Mouse (Mus musculus) MEL-GATA-1-ER (cell line): ENCODE data around the gene Rtl1.

Experiments
- DNase-seq: peaks from one replicate; pipeline ENCODE4 v3.0.0-alpha.2; 2012; ENCODE audit warnings: low read depth; ENCODE audit errors: extremely low read depth

Rtl1 gene

DNA sequence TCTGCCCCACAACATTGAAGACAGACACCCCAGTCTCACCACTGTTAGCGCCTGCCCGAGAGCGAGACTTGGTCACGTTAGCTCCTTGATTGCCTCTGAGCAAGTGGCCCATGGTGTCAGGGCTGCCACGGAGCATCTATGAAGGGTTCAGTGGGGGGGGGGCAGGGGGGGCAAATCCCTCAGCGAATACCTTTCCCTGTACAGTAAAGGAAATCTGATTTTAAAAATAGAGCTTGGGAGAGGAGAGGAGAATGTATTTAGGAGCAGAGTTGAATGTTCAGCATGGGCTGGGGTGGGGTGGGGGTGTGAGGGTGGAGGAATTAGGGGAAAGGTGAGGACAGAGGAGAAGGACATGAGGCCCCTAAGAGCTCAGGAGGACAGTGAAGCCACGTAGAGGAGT, at the start of gene Rtl1:
Gene Rtl1 (minus strand): TSS at position 101 of the 400 bp plus-strand sequence.
- no peak for DNase-seq

DNA sequence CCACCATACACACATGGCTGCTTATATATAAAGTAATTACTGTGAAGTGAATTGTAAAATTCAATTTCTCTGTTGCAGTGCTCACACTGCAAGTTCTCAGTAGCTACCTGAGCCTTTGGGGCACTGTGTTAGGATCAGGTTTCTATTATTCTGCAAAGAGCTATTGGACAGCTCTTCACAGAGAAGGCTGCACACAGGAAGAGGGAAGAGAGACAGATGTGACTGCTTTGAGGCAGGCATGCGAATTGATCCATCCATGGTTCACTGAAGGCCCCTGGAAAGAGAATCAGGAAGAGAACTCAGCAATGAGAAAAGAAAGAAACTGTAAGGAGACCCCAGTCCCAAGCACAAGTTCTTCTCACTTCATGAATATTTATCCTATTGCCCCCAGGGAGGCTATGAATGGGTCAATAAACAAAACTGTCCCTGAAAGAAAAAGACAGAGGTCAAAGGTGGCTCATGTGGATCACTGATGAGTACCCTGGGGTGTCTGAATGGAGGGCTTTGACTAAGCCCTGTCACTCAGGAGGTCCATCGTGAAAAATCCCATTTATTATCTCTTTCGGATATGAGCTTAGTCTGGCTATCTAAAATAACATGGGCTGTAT, 40.5 kb upstream of the Rtl1 start:
- DNase-seq: no peak

DNA sequence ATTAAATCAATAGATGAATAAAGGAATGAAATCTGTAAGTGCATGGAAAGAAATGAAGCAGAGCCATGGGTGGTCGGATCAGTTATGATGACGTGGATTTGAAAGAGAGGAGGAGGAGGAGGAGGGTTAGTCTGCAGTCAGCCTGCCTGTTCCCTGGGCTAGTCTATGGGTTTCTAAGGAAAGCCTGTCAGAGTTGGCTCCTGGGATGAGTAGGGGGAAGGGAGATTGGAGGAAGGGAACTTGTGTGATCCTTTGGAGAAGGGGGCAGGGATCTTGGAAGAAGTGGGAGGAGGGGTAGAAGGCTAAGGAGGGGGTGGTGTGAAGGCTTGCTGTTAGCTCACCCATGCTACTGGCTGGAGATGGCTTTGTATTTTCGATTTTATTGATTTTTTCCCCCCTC, 31.9 kb upstream of the Rtl1 start:
- no peak for DNase-seq

DNA sequence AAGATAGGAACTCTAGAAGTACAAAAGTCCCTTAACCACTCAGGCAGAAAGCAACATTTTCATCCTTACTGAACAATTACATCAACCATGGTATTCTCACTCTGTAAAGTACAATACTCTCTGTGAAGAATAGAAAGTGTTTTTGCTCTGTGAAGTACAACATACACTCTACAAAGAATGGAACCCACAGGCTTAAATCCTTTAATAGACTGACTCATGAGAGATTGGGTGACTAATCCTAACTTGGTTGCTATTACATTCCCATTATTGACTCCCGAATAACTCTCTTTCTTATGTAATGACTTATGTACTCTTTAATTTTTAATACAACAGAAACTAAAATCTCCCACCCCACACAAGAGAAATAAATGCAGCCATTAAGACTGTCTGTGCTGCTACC, 28.8 kb upstream of the Rtl1 start:
- no peak for DNase-seq

DNA sequence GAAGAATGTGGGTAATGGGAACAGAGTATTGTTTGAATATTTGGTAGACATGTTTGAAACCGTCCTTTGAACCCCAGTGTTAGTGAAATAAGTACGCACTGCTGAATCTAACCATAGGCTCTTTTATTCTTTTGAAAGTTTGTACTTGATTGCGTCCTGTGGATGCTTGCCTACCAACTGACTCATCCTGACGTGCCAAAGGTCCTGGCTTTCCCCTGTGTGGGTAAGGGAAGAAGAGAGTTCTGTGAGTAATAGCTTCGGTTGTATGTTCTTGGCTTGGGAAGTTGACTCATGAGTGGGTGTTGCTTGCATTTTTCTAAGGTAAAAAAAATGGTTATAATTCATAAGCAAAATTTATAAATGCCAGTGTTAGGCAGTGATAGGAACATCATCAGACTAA, 26.8 kb upstream of the Rtl1 start:
- DNase-seq: no peak

DNA sequence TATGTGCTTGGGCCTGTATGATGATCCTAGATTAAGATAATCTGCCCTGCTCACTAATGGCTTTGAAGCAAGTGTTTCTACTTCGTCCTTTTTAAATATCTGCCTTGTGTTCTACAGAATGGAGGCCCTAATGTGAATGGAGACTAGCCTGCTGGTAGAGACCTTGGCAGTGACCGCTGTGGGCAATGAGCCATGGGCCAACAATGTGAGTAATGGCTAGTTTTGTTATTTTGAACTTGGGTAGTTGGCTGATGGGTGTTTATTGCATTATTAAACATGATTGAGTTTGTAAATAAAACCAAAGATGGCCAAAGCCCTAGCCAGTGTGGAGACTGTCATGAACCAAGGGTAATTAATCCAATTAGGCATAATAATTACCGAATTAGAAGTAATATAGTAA, 20.1 kb upstream of the Rtl1 start:
- no peak for DNase-seq

DNA sequence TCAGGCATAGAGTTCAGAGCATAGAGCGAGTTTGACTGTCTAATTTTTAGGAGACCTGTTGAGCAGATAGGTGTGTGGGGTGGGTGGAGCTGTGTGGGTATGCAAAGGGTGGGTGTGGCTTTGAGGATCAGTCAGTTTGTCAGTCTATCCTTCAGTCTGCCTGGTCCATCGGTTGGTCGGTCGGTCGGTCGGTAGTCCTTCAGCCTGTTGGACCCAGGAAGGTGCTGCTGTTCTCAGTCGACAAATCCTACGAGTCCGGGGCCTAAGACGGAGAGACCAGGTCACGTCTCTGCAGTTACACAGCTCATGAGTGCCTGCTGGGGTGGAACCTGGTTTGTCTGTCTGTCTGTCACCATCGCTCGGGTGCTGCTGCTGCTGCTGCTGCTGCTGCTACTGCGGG, 17.9 kb upstream of the Rtl1 start:
- no peak for DNase-seq

DNA sequence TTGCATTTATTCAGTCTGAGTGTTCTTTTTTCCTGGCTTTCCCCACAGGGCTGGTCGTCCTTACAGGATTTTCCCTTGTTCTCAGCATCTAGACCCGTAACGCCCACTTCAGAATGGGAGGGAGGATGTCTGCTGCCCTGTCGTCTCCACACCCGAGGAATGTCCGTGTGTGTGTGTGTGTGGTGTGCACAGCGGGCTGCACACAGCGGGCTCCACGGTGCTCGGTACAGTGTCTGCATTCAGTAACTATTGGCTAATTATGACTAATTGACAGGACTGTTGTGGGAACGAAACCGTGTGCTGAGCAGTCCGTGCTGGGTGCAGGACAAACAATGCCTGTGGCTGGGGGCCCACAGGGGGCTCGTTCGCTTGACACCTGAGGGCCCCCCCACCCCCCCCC, 17.0 kb upstream of the Rtl1 start:
- no peak for DNase-seq

DNA sequence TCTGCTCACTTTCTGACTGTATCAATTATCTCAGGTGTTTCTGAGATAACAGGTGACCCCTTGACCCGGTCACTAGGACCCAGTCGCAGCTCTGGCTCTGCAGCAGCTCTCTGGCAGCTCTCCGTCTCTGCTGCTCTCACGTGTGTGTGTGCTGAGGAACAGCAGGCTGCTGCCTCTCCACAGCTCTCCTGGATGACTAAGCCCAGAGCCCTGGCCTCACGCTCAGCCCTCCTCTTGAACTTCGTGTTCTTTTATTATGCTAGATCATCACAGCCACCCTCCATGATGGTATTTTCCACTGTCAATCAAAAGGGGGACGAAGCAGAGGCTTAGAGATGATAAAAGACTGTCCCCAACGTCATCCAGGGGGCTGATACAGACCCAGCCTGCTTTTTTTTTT, 15.2 kb upstream of the Rtl1 start:
- DNase-seq: no peak

DNA sequence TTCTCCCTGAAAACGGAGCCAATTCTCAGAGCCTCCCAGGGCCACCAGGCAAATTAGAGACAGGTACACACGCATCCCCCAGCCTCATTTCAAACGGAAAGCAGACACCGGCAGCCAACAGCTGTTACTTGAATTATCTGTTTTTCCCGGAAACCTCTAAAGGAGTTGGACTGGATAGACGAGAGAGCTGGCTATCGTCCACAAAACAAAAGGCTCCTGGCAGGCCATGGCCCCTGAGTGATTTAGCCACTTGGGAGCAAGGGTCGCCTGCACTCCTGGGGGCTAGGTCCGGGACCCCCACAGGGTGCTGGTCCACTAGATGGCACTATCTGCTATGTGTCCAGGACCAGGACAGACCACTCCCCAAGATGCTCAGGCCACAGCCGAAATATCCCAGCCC, 14.3 kb upstream of the Rtl1 start:
- DNase-seq: no peak

DNA sequence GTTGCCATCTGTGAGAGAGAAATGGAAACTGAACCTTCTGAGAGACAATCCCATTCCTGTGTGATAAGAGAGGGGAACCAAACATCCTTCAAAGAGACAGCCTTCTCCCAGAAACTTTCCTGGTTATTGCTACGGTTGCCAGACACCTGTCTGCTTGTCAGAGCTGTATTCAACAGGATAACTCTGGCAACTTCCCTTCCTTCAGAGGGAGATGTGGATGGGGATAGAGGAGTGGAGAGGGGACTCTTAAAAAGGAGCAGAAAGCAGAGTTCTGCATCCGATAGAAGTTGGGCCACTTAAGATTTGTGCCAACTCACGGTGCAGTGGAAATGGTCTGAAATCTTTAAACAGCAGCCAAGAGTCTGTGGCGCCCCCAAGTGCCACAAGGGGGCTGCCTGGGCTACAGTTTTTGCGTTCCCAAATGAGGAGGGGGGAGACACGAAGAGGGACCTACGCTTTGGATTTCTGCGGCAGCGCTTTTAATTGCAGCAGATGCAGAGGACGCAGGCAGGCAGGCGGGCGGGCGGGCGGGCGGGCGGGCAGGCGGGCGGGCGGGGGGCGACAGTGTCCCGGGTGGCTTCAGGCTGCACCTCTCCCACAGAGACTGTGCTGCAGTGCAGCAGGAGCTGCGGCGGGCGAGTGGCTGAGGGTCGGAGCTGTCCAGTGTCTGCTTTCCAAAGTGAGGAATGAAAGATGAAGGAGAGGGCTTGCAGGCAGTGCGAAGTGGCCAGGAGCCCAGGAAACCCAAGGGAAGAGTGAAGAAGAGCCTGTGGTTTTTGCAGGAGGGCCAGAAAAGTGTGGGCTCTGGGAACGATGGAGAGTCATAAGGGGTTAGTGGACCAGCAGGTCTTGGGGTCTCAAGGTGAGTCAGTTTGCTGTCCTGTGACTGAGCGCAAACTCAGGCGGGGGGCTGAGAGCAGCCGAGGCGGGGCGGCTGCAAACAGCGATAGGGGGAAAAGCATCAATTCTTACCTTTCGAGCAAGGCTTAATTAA, 12.6 kb upstream of the Rtl1 start:
- DNase-seq: no peak

DNA sequence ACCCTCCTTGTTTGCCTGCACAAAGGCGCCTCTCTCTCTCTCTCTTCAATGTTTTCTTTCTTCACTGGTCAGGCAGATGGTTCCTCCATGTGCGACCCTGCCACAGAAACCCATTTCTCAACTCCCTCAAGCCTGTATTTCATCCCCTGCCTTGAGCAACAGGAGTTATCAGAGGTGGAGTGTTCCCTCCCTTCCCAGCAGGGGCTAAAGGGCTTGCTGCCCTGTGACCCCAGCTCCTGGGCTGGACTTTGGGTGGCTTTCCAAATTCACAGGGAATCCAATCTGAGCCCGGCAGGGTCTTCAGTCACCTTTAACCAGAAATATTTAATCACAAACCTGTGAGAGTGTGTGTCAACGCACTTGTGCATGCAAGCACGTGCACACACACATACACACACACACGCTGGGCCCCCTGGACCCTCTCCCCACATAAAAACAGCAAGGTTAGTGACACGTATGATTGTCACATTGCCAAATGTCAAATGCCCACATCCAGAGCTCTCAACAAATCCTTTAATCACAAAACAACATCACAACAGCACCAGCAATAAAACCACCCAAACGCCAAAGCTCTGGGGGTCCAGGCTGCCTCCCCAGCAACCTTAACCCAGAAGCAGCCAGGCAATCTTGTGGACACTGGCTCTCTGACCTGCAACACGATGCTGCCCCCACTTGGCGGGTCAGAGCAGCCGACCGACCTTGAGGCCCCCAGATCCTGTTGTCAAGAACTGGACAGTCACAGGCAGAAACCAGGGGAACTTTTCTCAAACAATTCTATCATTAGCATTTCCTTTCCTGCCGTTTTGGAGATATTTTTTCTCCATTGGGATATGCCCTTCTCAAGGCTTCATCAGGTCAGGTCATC, 8.7 kb upstream of the Rtl1 start:
- no peak for DNase-seq

DNA sequence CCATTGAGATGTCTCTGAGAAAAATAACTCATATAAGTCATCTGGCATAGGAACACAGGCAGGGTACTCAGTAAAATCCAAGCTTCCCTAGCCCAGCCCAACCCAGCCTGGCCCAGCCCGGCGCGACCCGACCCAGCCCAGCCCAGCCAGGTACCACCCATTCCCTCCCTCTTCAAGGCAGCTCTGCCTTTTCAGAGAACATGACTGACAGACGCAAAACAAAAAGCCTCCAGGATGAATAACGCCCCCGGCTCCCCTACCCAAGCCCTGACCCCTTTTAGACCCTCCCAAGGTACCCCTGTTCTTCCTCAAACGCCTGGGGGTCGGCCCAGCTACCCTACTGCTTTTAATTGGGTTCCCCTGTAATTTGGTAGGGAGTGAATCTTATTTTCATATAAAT, 7.8 kb upstream of the Rtl1 start:
- DNase-seq: no peak

DNA sequence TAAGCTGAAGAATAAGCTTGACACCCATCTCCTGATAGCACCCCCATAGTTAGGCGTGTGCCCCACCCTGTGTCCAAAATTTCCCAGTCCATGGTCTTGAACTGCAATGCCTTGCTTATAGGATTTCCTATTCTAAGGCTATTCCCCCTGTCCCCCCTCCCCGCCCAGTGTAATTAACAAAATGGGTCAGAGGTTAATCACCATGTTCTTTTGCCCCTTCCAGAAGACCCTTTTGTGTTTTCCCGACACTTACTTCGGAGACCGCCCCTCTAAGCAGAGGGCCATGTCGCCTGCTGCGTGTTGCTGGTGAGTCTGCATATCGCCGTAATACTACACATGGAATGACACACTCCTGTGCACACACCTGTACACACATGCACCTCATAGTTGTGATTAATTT, 7.1 kb upstream of the Rtl1 start:
- DNase-seq: no peak

DNA sequence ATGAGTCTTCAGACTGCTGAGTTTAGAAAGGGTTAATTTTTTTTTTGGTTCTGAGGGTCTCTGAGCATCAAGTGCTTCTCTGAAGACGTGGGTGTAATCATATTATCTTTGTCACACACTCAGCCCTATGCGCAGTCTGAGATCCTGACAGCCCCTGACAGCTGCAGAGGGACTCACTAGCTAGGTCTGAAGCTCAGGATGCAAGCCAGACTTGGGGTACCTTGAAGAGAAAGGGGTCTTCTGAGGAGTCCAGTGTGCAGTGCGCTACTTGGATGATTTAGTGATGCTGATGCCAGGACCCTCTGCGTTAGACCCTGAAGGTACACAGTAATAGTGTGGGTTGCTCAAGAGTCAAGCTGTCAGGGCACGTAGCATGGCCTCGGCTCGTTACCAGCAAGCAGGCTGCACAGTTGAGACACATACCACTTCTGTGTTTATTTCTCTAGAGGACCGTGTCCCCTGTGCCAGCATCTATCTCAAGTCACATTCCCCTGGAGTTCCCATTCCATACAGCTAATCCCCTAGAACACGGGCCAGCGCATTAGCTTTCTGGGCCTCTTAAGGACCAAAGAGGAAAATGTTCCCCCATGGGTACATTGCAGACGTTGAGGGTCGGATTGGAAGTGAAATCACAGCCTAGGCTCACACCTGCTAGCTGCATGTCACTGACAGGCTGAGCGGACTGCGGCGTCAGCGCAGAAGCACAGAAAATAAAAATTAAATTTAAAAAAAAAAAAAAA, 5.0 kb upstream of the Rtl1 start:
- no peak for DNase-seq

DNA sequence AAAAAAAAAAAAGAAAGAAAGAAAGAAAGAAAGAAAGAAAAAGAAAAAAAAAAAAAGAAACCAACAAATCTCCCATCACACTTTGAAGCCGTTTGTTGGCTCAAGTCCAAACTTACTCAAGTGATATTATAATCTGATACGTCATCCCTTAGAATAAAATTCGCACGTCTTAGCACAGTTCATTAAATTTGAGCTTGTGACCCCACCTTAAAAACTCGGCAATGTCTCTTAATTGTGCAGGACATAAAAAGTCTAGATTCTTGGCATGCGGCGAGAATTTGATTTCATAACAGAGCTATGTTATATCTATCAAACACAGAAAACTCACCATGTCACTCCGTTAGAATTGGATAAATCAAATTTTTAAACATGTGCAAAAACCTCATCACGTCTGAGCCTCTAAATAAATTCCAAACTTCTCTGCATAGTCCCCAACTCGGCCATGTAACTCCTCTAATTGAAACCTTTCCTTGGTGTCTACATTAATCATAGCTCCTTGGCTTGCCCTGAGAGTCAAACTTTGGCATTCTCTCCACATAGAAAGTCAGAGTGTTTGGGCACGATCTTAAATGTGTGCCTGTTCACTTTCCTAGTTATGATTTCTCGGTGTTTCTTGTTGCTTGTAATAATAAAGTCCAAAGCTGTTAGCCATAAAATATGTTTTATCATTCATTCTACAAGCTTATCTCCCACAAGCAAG, 1.4 kb downstream of the Rtl1 start:
- DNase-seq: no peak

DNA sequence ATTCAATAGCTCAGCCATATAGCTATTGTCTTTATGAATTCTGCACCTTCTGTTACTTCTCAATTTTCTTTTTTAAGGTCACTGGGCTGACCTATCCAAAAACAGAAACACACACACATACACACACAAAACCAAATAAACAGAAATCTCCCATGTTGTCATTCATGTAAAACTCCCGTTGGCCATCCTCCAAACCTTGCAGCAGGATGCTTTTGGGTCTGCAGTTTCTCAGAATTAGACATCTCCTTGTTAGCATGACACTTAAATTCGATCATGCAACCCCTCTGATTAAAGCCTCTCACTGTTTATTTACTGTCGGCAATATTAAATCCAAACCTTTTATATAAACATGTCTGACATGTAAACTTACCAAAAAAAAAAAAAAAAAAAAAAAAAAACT, 3.4 kb downstream of the Rtl1 start:
- DNase-seq: no peak

DNA sequence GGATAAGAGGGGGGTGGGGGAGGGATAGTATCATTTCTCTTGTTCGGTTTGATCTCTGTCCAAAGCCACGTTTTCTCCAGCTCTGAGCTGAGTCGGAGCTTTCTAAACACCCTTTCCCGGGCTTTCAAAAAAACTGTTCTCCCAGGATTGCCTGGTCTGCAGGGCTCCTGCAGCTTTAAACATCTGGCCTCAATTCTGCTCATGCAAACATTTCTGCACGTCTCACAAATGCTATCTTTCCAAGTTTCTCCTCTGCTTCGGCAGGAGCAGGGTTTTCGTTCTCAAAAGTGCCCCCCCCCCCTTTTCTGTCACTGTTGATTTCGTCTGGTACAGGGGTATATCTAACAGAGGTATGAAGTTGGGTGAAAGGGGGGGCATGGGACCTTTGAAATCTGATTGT, 3.9 kb downstream of the Rtl1 start:
- no peak for DNase-seq

DNA sequence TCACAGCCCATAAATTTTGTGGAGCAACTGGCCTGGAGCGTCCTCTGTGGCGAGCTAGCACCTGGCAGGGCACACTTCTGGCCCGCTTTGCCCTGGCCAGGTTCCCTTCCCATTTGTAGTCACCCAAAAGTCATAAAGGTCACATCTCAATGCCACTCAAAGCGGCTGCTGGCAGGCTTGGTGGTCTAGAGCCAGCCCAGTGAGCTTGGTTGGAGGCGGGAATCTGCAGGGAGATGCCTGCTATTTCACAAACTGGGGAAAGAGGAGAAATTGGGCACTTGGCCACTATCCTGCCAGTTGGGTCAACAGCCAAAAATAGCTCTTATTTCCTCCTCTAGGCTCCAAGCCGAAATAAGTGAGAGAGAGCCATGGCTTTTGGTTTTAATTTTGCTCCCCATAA, 4.4 kb downstream of the Rtl1 start:
- DNase-seq: no peak

DNA sequence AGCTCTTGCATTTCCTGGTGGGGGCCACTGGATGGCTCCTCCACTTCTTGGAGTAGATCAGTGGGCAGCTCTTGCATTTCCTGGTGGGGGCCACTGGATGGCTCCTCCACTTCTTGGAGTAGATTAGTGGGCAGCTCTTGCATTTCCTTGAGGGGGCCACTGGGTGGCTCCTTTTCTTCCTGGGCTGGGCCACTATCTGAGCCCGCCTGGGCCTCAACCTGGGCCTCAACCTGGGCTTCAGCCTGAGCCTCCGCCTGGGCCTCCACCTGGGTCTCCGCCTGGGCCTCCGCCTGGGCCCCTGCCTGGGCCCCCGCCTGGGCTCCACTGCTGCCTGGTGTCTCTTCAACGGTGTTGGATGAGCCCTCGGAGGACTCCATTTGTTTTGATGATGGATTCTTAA, 5.2 kb downstream of the Rtl1 start:
- DNase-seq: no peak

DNA sequence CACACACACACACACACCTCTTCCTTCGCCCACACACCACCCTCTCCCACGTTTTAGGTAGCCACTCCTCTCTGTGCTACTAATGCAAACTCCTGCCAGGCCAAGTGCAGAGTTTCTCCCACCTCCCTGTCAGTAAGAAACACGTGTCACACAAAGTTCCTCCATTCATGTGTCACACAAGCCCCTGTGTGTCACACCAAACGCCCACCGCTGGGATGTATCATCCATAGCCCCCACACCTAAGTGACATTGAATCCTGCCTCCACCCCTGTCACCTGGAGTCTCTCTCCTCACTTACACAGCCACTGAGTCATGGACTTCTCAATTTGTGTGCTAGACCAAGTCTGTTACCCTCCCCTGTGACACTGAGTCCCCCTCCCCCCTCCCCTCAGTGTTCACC, 17.9 kb downstream of the Rtl1 start:
- no peak for DNase-seq
